In genomic region chr3:105053698-105054001, GRCm38 (mm10) we compare ENCODE assay signal across 11 mouse cellular contexts. TPM values are rescaled to one million over a fixed set of nuclear protein-coding genes. Genes with fewer than 3 reads are reported as not detected.
A peak's percentile ranks its signal among the peaks of the same experiment; 100 is the strongest.
DNase-seq lines count a peak whose midpoint lies in the region; ATAC-seq lines count a peak whose summit lies in the region.
"Had no signal": no experiment of that assay in that cellular context is flagged by ENCODE, and none has a peak within 500 bp of the region (broad histone marks: within the 10 kb centered on the region; RNA-seq: fewer than 3 reads in every experiment).

No protein-coding gene starts in this region.

- no peak for DNase-seq in heart, postnatal 4 days
- DNase-seq in R1 (ENCODE audit: low read depth, low spot score): peak; percentile 27
- DNase-seq in midbrain, embryonic 11.5 days (ENCODE audit: low spot score, missing footprints): no peak
- DNase-seq in right cerebral cortex, adult 2 months (ENCODE audit: low spot score in 2 of 2): no peak
- no peak for DNase-seq in urinary bladder, postnatal 4 days (ENCODE audit: low spot score in 2 of 2)
- DNase-seq in right cerebral cortex, postnatal 36 days (ENCODE audit: low spot score in 2 of 2): no peak
- DNase-seq: cerebellum, adult 9-11 months had no signal

- no peaks in the 10 kb centered on the region for H3K9me3 ChIP-seq in heart, embryonic 16.5 days (replicated peaks; ENCODE audit: control insufficient read depth, low read length)
- no peaks in the 10 kb centered on the region for H3K9me3 ChIP-seq in hindbrain, embryonic 13.5 days
- H3K9me3 ChIP-seq in midbrain, embryonic 11.5 days (ENCODE audit: control insufficient read depth, low read length): no peaks in the 10 kb centered on the region

- H3K27ac ChIP-seq in heart, embryonic 16.5 days (ENCODE audit: low read length): peak overlapping the region; percentile 94
- peak overlapping the region; percentile 73 for H3K27ac ChIP-seq in hindbrain, embryonic 13.5 days
- H3K27ac ChIP-seq in midbrain, embryonic 11.5 days (ENCODE audit: low read depth, low read length): no peak overlapping the region

- no peaks in the 10 kb centered on the region for H3K27me3 ChIP-seq in heart, embryonic 16.5 days (ENCODE audit: control insufficient read depth, insufficient read depth, low read length)
- no peaks in the 10 kb centered on the region for H3K27me3 ChIP-seq in hindbrain, embryonic 13.5 days
- H3K27me3 ChIP-seq in midbrain, embryonic 11.5 days (ENCODE audit: control insufficient read depth, insufficient read depth, low read length): no peaks in the 10 kb centered on the region; the same call in 1 of the 2 replicates

- H3K4me3 ChIP-seq in heart, embryonic 16.5 days (ENCODE audit: low read length): peak overlapping the region; percentile 89
- peak overlapping the region; percentile 89 for H3K4me3 ChIP-seq in hindbrain, embryonic 13.5 days
- H3K4me3 ChIP-seq in midbrain, embryonic 11.5 days (ENCODE audit: low read depth, low read length): peak overlapping the region; percentile 82

- peak overlapping the region; percentile 82 for H3K4me2 ChIP-seq in heart, embryonic 16.5 days (ENCODE audit: low read depth, low read length)
- H3K4me2 ChIP-seq in hindbrain, embryonic 13.5 days: peak overlapping the region; percentile 72
- peak overlapping the region; percentile 55 for H3K4me2 ChIP-seq in midbrain, embryonic 11.5 days

- ATAC-seq in heart, embryonic 16.5 days (replicated peaks; ENCODE audit: extremely low read depth, insufficient read depth, low FRiP score): no peak
- no peak for ATAC-seq in hindbrain, embryonic 13.5 days (ENCODE audit: low FRiP score)
- ATAC-seq in midbrain, embryonic 11.5 days (ENCODE audit: low FRiP score): no peak

- WGBS in heart, embryonic 16.5 days: 47% methylated on average over 4 of the region's 4 CpGs
- 73% methylated on average over 4 of the region's 4 CpGs for WGBS in hindbrain, embryonic 13.5 days
- 79% methylated on average over 4 of the region's 4 CpGs for WGBS in midbrain, embryonic 11.5 days

- H3K4me1 ChIP-seq in heart, embryonic 16.5 days (ENCODE audit: control insufficient read depth, insufficient read depth, low read length): peaks cover 47% of the 10 kb centered on the region
- peaks cover 36% of the 10 kb centered on the region for H3K4me1 ChIP-seq in hindbrain, embryonic 13.5 days (replicated peaks)
- peaks cover 17% of the 10 kb centered on the region for H3K4me1 ChIP-seq in midbrain, embryonic 11.5 days (ENCODE audit: control insufficient read depth, insufficient read depth, low read length)

- peak overlapping the region; percentile 62 for H3K9ac ChIP-seq in heart, embryonic 16.5 days (ENCODE audit: low read length)
- peak overlapping the region; percentile 69 for H3K9ac ChIP-seq in hindbrain, embryonic 13.5 days
- H3K9ac ChIP-seq in midbrain, embryonic 11.5 days (ENCODE audit: low read length): peak overlapping the region; percentile 55; the same call in 1 of the 2 replicates

- H3K36me3 ChIP-seq in heart, embryonic 16.5 days (ENCODE audit: control insufficient read depth, insufficient read depth): no peaks in the 10 kb centered on the region; the same call in 1 of the 2 replicates
- H3K36me3 ChIP-seq in hindbrain, embryonic 13.5 days: no peaks in the 10 kb centered on the region
- H3K36me3 ChIP-seq in midbrain, embryonic 11.5 days (ENCODE audit: control insufficient read depth, insufficient read depth, low read length): no peaks in the 10 kb centered on the region

RNA-seq across cellular contexts. Expression of gene Cttnbp2nl, which starts 0.7 kb away (rescaled TPM):
- polyA plus RNA-seq in heart, embryonic 16.5 days (2015; fragmentation: Nextera tagmentation; extraction: Ambion mirVana): 19.4 and 21.7 TPM in 2 replicates
- 10 to 100 TPM; 35.3 to 36.3 TPM for total RNA-seq in heart, postnatal 4 days (2021)
- 62.9 and 66.5 TPM in 2 replicates for polyA plus RNA-seq in hindbrain, embryonic 13.5 days (2015; fragmentation: Nextera tagmentation; extraction: Ambion mirVana)
- polyA plus RNA-seq in midbrain, embryonic 11.5 days (2014; fragmentation: Nextera tagmentation; extraction: Ambion mirVana): 47.4 and 51.4 TPM in 2 replicates

RNA-seq across cellular contexts. Expression of gene 4930564D02Rik, which starts 13.0 kb away (rescaled TPM):
- polyA plus RNA-seq in heart, embryonic 16.5 days (2015; fragmentation: Nextera tagmentation; extraction: Ambion mirVana): not detected in 2 replicates
- not detected for total RNA-seq in heart, postnatal 4 days (2021)
- not detected in 2 replicates for polyA plus RNA-seq in hindbrain, embryonic 13.5 days (2015; fragmentation: Nextera tagmentation; extraction: Ambion mirVana)
- not detected in 2 replicates for polyA plus RNA-seq in midbrain, embryonic 11.5 days (2014; fragmentation: Nextera tagmentation; extraction: Ambion mirVana)
- total RNA-seq: MEL had no signal
- polyA plus RNA-seq: thymus, postnatal 0 days had no signal
